Mouse (Mus musculus): ENCODE results near the gene Ell2. TPM values are rescaled to one million over a fixed set of nuclear protein-coding genes. Genes with fewer than 3 reads are reported as not detected.
A peak's percentile ranks its signal among the peaks of the same experiment; 100 is the strongest.
"Not testable (repeated sequence)": the region's sequence is repeated elsewhere in the genome, so short reads cannot be mapped to it uniquely, and the experiment has no call there.

The Ell2 gene
- total RNA-seq (2021), result 100 to 1,000 TPM; 123 to 143 TPM
- long read RNA-seq, experiment 1, full-length matches to known transcripts, result 4 of 12 reads
- long read RNA-seq, experiment 1, partial matches to known transcripts, result 3 of 12 reads
- long read RNA-seq, experiment 1, other reads (novel, unspliced or antisense), result 5 of 12 reads
- long read RNA-seq, experiment 2, full-length matches to known transcripts, result 2 of 7 reads
- long read RNA-seq, experiment 2, partial matches to known transcripts, result 2 of 7 reads
- long read RNA-seq, experiment 2, other reads (novel, unspliced or antisense), result 3 of 7 reads

DNA sequence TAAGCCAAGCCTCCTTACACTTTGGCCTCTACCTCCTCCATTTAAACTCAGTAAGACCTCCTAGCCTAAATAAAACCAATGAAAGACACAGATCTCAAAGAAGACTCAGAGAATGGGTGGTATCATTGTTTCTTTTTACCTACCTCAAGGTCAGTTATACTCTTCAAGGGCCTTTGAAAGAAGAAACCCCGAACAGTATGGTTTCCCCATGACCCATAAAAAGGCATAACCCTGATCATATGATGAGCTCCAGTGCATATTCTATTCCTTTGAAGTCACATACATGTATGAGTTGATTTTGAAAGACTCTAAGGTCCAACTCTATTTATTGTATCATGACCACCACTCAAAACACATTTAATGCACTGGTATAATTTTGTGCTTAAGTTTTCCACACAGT lies at the start of gene Ell2:
Gene Ell2 (plus strand): TSS at position 301 of the 400 bp plus-strand sequence.
- DNase-seq (ENCODE audit: low spot score in 2 of 2), result no peak

DNA sequence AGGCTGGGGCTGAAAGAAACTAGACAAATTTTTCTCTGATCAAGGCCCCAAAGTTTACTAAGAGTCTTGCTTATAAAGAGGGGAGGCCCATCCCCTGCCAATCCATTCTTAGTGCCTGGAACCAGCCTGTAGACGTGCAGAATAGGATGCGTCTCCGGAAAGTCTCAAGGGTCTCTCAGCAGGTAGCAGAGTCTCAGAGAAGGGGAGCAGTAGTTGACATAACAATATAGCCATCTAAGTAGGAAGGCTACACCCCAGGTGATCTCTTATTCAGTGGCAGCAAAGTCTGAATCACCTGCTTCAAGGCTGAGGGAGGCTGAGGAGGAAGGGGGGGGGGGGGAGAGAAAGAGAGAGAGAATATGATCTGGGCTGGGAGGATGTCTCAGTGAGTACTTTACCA lies 21.1 kb upstream of the Ell2 start:
- no peak for DNase-seq (ENCODE audit: low spot score in 2 of 2)

DNA sequence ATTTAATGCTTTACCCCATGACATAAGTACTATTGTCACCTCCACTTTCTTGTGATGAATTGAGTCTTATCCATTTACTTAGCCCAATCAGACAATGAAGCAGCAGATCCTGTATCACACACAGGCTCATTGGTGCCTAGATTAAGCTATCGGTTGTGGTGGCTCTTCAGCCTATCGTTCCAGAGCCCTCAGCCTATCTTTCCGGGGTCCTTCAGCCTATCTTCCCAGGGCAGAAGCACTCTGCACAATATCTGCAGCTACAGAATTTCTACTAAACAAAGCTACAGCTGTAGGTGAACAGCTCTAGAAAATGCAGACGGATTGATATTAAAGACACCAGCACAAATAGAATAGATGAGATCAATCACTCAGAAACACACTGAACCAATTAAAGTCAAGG lies 19.6 kb upstream of the Ell2 start:
- DNase-seq (ENCODE audit: low spot score in 2 of 2), result no peak

DNA sequence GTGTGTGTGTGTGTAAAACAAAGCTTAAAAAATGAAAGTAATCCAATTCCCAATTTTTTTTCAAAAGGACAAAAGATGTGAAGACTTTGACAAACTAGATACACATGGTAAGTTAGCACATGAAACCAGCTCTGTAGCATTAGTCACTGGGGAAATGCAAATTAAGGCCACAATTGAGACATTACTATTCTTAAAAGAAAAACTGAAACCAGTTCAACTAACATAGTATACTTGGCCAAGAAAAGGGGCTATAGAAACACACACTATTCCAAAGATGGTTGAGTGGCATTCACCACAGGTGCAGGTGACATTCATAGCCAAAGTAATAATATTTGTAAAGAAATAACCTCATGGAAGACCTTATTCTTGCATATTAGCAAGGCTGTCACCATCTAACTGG lies 14.9 kb upstream of the Ell2 start:
- no peak for DNase-seq (ENCODE audit: low spot score in 2 of 2)

DNA sequence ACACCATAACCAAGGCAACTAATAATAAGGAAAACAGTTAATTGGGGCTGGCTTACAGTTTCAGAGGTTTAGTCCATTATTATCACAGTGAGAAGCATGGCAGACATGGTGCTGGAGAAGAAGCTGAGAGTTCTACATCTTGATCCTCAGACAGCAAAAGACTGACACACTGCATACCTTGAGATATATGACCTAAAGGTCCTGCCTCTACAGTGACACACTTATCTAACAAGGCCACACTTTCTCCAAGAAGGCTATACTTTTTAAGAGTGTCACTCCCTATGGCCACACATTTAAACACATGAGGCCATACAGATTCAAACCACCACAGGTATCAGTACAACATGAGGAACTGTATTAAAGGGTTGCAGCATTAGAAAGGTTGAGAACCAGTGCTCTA lies 13.5 kb upstream of the Ell2 start:
- DNase-seq (ENCODE audit: low spot score in 2 of 2), result no peak

DNA sequence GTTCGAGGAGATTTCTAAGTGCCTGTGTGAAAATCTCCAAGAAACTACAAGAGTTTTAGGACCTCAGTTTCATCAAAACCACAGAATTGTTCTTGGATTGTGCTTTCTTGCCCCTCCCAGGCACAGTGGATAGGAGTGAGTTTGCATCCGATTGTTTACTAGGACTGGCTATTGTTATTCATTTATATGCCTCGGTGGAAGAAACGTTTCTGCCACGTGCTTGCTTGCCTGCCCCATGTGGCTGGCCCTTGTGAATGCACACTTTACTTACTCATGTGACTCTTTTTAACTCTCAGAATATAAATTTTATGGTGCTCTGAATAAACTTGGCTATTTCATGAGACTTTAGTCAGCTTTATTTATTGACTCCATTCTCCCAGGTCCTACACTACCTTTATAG lies 3.7 kb upstream of the Ell2 start:
- DNase-seq (ENCODE audit: low spot score in 2 of 2), result no peak

DNA sequence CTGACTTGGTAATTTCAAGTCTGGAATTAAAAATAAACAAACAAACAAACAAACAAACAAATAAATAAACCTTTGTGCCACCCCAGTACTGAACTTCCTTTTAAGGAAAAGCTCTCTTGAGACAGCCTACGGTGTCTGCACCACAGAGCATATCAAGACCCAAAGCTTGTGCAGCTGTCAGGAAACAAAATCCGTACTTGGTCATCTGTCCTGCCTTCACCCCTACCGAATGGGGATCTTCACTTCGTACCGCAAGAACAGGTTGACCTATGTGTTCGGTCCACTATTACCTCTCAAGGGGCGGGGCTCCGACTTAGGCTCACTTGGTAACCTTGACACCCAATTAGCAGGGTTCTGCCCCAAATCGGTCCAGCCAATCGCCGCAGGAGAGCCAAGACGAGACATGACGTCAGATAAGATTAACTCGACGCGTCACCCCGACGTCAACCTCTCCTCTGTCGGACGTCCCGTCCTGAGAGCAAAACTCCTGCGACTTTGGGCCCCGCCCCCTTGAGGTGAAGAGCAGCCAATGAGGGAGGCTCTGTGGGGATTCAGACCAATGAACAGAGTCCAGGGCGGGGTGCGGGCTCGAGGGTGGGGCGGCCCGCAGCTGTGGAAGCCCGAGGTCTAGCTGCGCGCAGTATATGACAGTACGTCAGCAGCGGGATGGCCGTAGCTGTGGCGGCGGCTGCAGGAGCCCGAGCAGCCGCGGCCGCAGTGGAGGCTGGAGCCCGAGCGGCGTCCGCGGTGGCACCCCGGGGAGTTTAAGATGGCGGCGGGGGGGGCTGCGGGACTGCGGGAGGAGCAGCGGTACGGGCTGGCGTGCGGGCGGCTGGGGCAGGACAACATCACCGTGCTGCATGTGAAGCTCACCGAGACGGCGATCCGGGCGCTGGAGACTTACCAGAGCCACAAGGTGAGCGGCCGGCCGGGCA lies 592 bp downstream of the Ell2 start:
- DNase-seq (ENCODE audit: low spot score in 2 of 2), result peak; percentile 84 to 85

DNA sequence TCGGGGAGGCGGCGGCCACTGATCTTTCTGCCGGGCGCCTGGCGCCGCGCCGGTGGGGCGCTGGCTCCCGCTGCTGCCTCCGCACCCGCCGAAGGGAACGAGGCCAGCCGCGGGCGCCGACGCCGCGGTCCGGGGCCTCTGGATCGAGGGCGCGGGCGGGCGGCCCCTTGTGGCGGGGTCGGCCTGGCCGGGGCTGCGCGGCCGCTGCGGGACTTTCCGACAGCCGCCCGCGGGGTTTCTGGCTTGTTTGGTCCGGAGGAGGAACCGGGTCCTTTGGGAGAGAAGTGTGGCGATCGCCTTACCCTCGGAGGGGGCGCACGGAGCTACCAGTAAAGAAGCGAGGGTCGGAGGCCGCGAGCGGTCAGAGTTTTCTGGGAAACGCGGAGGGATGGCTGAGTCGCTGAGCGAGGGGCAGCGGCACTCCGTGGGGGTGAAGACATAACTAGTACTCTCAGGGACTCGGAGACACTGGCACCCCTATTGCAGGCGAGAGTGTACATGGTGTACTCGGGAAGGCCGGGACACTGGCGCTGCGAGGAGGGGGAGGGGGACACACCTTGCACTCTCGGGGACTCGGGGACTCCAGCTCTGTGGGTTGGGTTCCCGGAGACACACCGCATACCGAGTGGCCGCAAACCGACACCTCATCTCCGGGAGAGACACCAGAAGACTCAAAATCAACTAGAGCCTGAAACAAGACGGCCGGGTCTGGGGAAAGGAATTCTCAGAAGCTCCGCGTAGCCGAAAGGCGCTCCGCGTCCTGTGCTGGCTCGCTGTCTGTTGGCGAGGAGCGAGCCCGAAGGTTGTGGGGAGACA lies 1.5 kb downstream of the Ell2 start:
- peak; percentile 67 to 69 for DNase-seq (ENCODE audit: low spot score in 2 of 2)

DNA sequence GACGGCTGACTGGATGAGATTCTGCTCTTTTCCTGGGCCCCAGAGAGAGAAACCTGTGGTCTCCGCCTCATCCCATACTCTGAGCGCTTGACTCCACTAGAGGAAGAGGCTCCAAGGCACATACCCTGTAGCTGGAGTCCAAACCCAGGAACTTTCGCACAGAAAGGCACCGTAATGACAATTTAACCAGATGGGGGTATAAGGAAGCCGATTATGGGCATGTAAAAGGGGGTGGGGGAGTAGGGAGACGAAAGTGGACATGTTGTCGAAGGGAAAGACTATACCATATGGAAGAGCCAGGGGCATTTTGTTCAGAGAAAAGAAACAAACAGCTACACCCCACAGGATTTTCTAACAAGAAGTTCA lies 2.1 kb downstream of the Ell2 start:
- DNase-seq (ENCODE audit: low spot score in 2 of 2), result no peak

DNA sequence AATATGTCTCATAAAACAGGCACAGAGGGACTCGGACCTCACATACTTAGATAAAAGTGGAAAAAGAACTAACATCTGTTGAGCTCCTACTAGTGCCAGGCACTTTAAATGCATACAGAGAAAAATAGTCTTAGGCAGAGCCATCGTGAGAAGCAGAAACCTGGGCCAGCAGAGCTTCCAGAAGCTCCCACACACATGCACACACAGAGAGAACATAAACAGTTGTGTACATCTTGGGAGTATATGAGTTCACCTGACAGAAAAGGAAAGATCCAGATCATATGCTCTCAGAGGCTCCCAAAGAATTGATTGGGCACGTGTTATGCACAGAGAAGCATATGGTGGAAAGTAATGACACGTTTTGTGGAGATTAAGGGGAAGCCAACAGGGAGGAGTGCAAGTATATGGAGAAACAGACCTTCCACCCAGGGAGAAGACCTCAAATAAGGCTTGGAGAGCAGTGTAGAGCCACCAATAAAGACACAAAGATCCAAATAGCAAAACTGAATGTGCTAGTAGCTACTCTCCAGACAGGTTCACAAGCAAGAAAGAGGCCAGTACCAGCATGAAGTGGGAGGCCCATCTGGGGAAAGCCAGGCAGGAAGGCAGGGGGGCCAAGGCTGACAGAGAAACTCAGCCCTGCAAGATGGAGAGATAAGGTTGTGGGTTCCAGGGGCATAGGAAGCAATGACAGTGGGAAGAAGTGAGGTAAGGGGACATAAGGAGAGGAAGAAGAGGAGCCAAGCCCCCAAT lies 2.6 kb downstream of the Ell2 start:
- no peak for DNase-seq (ENCODE audit: low spot score in 2 of 2)

DNA sequence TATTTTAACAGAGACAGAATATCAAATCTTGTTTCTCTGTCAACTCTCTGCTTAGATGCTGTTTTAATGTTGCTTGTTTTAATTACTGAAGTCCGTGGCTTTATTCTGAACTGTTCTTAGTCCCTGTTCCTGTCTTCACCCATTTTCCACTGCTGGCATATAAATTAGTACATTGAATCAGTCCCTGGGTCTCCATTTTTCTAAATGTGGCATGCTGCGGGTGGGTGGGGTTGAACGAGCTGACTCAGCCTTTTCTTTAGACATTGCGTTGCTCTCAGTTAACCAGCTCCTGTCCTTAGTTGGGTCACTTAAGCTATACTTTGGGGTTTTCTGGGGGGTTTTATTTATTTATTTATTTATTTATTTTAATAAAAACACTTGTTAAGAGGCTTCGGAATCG lies 3.6 kb downstream of the Ell2 start:
- DNase-seq (ENCODE audit: low spot score in 2 of 2), result no peak

DNA sequence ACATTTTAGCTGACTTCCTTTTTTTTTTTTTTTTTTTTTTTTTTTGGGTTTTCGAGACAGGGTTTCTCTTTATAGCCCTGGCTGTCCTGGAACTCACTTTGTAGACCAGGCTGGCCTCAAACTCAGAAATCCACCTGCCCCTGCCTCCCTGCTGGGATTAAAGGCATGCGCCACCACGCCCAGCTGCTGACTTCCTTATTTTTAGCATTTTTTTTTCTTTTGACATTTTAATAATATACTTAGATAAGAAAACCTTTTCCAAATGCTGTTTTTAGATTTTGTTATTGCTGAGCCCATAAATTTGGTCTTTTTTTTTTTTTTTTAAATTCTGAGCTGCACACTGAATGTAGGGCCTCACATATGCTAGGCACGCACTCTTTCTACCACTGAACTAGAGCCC lies 5.0 kb downstream of the Ell2 start:
- not testable (repeated sequence) for DNase-seq (ENCODE audit: low spot score in 2 of 2)

DNA sequence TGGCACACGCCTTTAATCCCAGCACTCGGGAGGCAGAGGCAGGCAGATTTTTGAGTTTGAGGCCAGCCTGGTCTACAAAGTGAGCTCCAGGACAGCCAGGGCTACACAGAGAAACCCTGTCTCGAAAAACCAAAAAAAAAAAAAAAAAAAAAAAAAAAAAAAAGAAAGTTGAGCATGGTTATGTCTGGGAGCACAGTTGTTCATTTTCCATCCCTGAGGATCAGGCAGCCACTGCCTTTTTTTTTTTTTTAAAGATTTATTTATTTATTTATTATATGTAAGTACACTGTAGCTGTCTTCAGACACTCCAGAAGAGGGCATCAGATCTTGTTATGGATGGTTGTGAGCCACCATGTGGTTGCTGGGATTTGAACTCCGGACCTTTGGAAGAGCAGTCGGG lies 6.0 kb downstream of the Ell2 start:
- not testable (repeated sequence) for DNase-seq (ENCODE audit: low spot score in 2 of 2)

DNA sequence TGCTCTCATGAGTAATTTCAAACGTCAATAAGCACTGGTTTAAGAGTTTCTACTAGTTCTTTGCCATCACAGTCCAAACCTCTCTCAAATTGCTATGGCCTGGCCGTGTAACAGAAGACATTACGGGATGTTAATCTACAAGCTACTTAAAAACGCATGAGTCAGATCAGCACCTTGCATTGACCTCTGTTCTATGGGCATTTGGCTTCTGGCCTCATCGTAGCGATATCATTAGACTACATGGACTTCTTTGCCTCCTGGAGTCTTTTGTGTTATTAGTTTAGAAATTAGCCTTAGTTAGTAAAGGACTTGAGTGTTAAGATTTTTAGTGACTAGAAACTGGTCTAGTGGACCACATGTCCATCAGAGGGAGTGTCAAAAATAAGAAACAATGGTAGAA lies 7.8 kb downstream of the Ell2 start:
- no peak for DNase-seq (ENCODE audit: low spot score in 2 of 2)

DNA sequence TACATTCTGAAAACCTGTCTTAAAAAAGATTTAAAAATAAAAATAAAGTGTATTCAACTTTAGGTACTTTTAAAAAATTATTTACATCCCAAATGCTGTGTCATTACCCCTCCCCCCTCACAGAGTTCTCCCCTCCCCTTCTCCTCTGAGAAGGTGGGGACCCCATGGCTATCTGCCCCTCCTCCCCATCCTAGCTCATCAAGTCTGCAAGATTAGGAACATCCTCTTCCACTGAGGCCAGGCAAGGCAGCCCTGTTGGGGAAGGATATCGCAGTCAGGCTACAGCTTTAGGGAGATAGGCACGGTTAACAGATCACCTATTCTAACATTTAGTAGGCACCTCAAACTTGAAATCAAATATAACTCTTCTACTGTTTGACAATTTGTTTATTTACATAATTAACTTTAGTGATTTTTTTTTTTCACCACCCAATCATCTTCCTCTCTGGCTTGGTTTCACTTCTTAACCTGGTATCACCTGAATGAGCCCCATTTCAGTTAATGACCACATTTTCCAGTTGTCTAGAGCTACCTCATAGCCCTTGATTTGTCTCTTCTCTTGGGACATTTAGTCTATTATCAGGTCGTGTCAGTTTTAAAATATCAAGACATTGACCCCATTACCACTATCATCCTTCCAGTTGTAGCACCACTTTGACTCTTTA lies 11.2 kb downstream of the Ell2 start:
- DNase-seq (ENCODE audit: low spot score in 2 of 2), result no peak

DNA sequence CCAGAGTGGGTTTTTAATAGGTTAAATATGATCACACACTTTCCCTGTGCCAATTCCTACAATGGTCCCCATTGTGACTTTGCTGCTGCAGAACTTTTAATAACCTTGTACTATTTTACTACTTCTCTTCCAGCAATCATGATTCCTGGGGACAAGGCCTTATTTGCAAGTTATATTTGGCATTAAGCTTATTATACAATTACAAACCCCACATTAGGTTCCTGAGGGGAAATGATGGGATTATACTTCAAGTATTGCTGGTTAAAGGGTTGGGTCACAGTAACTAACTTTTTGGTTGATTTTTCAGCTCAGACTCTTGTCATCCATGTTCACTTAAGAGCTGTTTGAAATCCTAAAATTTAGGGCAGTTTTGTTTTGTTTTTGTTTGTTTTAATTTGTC lies 11.8 kb downstream of the Ell2 start:
- no peak for DNase-seq (ENCODE audit: low spot score in 2 of 2)

DNA sequence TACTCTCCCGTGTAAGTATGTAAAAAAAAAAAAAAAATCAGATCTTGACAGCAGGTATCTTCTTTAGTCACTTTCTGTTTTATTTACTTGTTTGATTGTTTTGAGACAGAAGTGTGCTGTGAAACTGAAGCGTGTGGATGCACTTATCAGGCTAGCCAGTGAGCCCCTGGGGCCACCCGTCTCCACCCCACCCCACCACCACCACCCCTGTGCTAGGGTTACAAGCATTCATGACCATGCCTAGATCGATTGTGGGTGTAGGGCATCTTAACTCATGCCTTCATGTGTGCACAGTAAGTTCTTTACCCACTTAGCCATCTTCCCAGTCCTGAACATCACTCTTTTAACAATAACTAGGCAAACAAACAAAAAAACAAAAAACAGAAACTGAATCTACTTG lies 13.1 kb downstream of the Ell2 start:
- no peak for DNase-seq (ENCODE audit: low spot score in 2 of 2)

DNA sequence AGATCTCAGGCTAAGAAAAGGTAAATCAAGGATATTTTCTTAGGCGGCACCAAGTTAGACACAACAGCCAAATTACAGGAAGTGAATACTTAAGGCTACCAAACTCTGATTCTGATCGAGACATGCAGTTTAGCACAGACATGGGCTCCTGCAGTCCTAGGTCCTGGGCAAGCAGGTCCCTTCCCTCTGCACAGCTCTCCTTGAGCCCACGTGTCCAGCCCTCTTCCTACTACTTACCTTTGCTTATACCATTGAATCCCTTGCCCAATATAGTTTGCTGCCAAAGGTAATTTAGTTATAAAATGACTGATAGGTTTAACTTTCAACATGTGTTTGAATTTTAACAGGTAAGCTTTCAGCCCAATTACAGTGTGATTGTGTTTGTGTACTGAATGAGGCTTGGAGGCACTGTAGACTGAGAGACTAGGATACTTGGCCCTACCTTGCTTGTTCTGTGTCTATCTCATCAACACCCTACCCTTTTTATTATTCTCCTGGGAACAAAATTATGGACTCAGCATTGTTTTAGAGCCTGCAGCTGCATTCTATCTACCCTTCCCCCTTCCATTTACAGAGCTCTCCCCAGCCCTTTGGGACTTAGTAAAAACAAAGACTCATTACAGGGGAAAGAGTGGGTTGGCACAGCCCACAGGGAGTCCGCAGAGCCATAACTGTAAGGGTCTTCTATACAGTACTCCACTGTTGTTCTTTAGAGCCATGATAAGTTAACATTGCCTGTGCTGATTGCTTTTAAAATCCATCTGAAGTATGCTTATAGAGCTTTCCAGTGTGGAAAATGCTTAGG lies 20.2 kb downstream of the Ell2 start:
- DNase-seq (ENCODE audit: low spot score in 2 of 2), result no peak

DNA sequence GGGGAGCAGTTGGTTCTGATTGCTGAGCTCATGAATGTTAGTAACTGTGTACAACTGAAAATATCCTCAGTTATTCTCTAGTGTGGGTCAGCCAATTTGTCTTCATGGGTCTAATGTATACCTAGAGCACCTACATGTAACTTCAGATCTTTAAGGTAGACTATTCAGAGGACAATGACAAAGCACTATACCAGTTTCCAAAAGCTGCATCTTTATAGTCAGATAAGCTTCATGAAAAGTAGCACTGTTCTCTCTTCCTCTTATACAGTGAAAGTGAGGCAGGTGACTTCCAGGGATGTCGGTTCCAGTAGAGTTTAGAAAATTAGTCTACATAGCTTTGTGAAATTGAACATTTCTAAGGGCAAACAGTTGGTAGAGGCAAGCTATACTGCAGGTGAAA lies 21.4 kb downstream of the Ell2 start:
- no peak for DNase-seq (ENCODE audit: low spot score in 2 of 2)

DNA sequence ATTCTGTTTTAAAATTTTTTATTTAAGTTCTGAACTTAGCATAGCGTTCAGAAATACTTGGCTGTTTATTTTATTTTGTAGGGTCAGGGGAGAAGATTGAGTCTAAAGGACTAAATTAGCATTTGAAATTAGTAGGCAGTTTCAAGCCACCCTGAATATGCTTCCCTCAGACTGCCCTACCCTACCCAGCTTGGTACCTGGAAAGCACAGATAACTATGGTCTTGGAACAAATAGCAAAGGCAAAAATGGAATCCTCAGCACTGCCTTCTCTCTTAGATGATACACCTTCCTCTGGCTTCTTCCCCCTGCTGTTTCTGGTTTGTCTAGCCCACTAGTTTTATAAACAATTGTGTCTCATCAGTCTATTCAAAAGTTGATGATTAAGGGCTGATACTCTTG lies 23.3 kb downstream of the Ell2 start:
- no peak for DNase-seq (ENCODE audit: low spot score in 2 of 2)

Data from adrenal gland, adult 18-20 months (tissue).